Mouse (Mus musculus): ENCODE measurements around the gene Slc9a1. TPM values are rescaled to one million over a fixed set of nuclear protein-coding genes. Genes with fewer than 3 reads are reported as not detected.

Slc9a1 gene
- polyA plus RNA-seq, 1 experiment from 2014 or later, result 7.3 TPM

- peaks cover 66% of the 10 kb centered on the region for H3K4me1 ChIP-seq (replicated peaks)
- H3K27me3 ChIP-seq (replicated peaks), result no peaks in the 10 kb centered on the region
- 88% methylated on average over 5 of the region's 5 CpGs for WGBS
- no peak overlapping the region for H3K27ac ChIP-seq (ENCODE audit: poor library complexity, severe bottlenecking)
- no peaks in the 10 kb centered on the region for H3K36me3 ChIP-seq
- H3K4me3 ChIP-seq, result no peak overlapping the region
- H3K9me3 ChIP-seq (replicated peaks), result no peaks in the 10 kb centered on the region
- H3K9ac ChIP-seq, result no peak overlapping the region
- no peak overlapping the region for H3K4me2 ChIP-seq
- no peak for ATAC-seq (ENCODE audit: insufficient number of reproducible peaks, low FRiP score)
These were observed 34.8 kb downstream of the Slc9a1 start for GRCm38 (mm10) chr4:133404256-133404655.

DNA sequence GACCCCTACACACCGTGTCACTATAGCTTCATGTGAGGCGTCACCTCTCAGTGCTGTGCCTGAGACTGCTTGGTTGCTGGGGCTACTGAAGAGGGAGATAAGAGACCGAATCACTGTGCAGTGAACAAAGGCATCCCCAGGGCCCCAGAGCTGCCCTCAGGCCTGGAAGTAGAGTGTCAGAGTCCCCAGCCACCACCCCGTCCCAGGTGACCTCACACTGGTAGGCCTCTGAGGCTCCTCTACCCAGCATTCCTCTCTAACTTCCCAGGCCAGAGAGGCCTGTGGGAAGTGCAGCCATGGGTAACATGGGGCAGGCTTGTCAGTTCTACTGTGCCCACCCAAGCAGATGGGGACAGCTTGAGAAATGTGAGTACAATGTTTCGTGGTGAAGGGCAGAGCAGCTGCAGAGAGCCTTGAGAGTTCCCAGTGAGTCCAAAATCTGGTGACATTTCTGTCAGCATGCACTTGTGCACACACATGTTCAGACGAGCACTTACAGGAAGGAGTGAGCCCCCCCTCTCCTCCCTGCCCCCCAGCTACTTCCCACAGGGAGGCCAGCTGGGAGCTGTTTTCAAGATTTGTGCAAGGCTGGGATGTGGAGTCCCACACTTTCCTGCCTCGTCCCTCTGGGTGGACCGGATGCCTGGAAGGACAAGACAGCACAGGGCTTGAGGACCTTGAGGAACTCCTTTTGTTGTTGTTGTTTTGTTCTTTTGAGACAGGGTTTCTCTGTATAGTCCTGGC is 37.0 kb downstream of the Slc9a1 start:
- no peaks in the 10 kb centered on the region for H3K9me3 ChIP-seq (replicated peaks)
- no peaks in the 10 kb centered on the region for H3K36me3 ChIP-seq
- 37% methylated on average over 8 of the region's 8 CpGs for WGBS
- peak overlapping the region; percentile 70 for H3K27ac ChIP-seq (ENCODE audit: poor library complexity, severe bottlenecking)
- 0 out of 2 replicates have a peak overlapping the region, but pooled peaks have one; percentile 9 for H3K9ac ChIP-seq
- H3K27me3 ChIP-seq (replicated peaks), result no peaks in the 10 kb centered on the region
- no peak overlapping the region for H3K4me2 ChIP-seq
- ATAC-seq (ENCODE audit: insufficient number of reproducible peaks, low FRiP score), result peak; percentile 53
- H3K4me3 ChIP-seq, result no peak overlapping the region
- peaks cover 44% of the 10 kb centered on the region for H3K4me1 ChIP-seq (replicated peaks)

DNA sequence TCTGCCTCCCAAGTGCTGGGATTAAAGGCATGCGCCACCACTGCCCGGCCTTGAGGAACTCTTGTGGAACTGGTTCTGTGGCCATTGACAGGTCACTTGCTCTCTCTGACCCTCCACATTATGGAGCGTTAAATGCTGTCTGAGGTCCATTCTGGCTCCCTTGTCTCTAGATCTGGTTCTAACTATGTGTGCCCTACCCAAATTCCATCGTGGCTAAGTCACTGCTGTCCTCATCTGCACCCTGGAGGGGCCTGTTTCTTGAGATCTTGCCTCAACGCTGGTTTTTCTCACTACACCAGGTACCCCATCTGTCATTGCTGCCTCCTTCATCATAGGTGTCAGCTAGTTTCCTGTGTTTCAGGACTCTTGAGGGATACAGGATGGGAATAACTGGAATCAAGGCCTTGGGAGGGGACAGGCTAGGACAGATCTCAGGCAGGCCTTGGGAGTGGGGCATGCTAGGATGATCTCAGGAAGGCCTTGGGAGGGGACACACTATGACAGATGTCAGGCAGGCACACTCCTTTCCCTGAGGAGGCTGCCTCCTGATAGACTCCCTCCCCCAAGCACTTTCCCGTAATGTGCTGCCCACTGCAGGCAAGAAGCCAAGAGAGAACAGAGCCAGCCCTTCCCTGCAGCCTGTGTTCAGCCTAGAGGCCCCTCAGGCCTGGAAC is 37.7 kb downstream of the Slc9a1 start:
- H3K4me3 ChIP-seq, result no peak overlapping the region
- H3K9me3 ChIP-seq (replicated peaks), result no peaks in the 10 kb centered on the region
- peak overlapping the region; percentile 25 for H3K9ac ChIP-seq
- H3K27ac ChIP-seq (ENCODE audit: poor library complexity, severe bottlenecking), result peak overlapping the region; percentile 70
- no peaks in the 10 kb centered on the region for H3K27me3 ChIP-seq (replicated peaks)
- 0 out of 2 replicates have a peak overlapping the region, but pooled peaks have one; percentile 5 for H3K4me2 ChIP-seq
- H3K36me3 ChIP-seq, result peaks cover 7% of the 10 kb centered on the region
- 52% methylated on average over 6 of the region's 6 CpGs for WGBS
- peak; percentile 39; the same call in 1 of the 2 replicates for ATAC-seq (ENCODE audit: insufficient number of reproducible peaks, low FRiP score)
- peaks cover 37% of the 10 kb centered on the region for H3K4me1 ChIP-seq (replicated peaks)

DNA sequence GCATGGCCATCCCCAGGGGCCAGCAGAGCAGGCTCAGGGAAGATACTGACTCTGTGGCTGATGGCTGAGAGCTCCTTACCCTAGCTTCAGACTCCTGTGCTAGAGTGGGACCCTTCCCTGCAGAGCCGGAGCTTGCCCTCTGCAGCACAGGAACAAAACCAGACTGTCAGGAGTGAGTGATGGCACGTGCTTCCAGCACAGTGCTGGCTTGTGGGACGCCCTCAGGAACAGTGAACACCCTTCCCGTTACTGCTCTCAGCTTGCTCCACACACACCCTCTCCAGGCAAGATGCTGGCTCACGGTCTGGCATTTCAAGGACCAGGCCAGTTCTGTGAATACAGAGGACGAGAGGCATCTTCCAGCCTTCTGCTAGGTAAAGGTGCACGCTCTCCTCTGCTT is 38.5 kb downstream of the Slc9a1 start:
- 46% methylated on average over 7 of the region's 7 CpGs for WGBS
- H3K9ac ChIP-seq, result peak overlapping the region; percentile 25
- H3K4me3 ChIP-seq, result no peak overlapping the region

GRCm38 (mm10) chr4:133410994-133411393 is 41.5 kb downstream of the Slc9a1 start:
- no peak for ATAC-seq (ENCODE audit: insufficient number of reproducible peaks, low FRiP score)
- H3K27me3 ChIP-seq (replicated peaks), result no peaks in the 10 kb centered on the region
- no peak overlapping the region for H3K9ac ChIP-seq
- 86% methylated on average over 14 of the region's 14 CpGs for WGBS
- H3K4me1 ChIP-seq (replicated peaks), result peaks cover 32% of the 10 kb centered on the region
- no peaks in the 10 kb centered on the region for H3K9me3 ChIP-seq (replicated peaks)
- no peak overlapping the region for H3K27ac ChIP-seq (ENCODE audit: poor library complexity, severe bottlenecking)
- H3K4me3 ChIP-seq, result no peak overlapping the region
- peaks cover 26% of the 10 kb centered on the region for H3K36me3 ChIP-seq
- H3K4me2 ChIP-seq, result no peak overlapping the region

More for the DNA sequence above, 38.5 kb downstream of the Slc9a1 start:
- H3K36me3 ChIP-seq, result peaks cover 9% of the 10 kb centered on the region
- no peaks in the 10 kb centered on the region for H3K9me3 ChIP-seq (replicated peaks)
- H3K4me1 ChIP-seq (replicated peaks), result peaks cover 32% of the 10 kb centered on the region
- H3K27me3 ChIP-seq (replicated peaks), result no peaks in the 10 kb centered on the region
- peak overlapping the region; percentile 70 for H3K27ac ChIP-seq (ENCODE audit: poor library complexity, severe bottlenecking)
- no peak for ATAC-seq (ENCODE audit: insufficient number of reproducible peaks, low FRiP score)
- H3K4me2 ChIP-seq, result 0 out of 2 replicates have a peak overlapping the region, but pooled peaks have one; percentile 5

GRCm38 (mm10) chr4:133412096-133412495 is 42.6 kb downstream of the Slc9a1 start:
- no peak for ATAC-seq (ENCODE audit: insufficient number of reproducible peaks, low FRiP score)

GRCm38 (mm10) chr4:133412575-133413540 is 43.4 kb downstream of the Slc9a1 start:
- Histone ChIP-seq H3K9me3 (replicated peaks) (no peaks in the 10 kb centered on the region), H3K36me3 (peaks cover 39% of the 10 kb centered on the region)
- WGBS, result 67% methylated on average over 16 of the region's 16 CpGs

More at GRCm38 (mm10) chr4:133412096-133412495, 42.6 kb downstream of the Slc9a1 start:
- Histone ChIP-seq H3K4me2 (no peak overlapping the region), H3K27me3 (replicated peaks) (no peaks in the 10 kb centered on the region), H3K9ac (no peak overlapping the region), H3K4me3 (no peak overlapping the region), H3K4me1 (replicated peaks) (peaks cover 21% of the 10 kb centered on the region), H3K27ac (ENCODE audit: poor library complexity, severe bottlenecking) (no peak overlapping the region), H3K9me3 (replicated peaks) (no peaks in the 10 kb centered on the region), H3K36me3 (peaks cover 36% of the 10 kb centered on the region)
- 86% methylated on average over 14 of the region's 14 CpGs for WGBS

DNA sequence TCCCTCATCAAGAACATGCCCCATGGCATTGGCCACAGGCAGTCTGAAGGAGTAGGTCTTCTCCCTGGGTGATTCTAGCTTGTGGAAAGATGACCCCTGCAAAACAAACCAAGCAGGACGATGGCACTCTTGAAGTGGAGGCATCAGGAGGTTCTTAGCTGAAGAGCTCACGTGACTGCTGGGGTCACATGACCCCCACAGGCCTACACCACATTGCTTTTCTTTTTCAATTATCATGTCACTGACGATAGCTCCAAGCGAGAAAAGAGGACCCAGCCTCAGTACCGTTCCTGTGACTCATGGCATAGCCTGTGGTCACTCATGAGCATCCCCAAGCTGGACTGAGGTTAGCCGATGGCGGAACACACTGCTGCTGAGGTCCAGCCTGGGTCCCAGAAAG is 44.1 kb downstream of the Slc9a1 start:
- Histone ChIP-seq H3K27ac (ENCODE audit: poor library complexity, severe bottlenecking) (no peak overlapping the region), H3K4me1 (replicated peaks) (peaks cover 6% of the 10 kb centered on the region; the same call in 1 of the 2 replicates), H3K27me3 (replicated peaks) (no peaks in the 10 kb centered on the region), H3K4me3 (no peak overlapping the region), H3K36me3 (peaks cover 40% of the 10 kb centered on the region), H3K9me3 (replicated peaks) (no peaks in the 10 kb centered on the region), H3K9ac (no peak overlapping the region), H3K4me2 (no peak overlapping the region)
- 87% methylated on average over 7 of the region's 7 CpGs for WGBS
- no peak for ATAC-seq (ENCODE audit: insufficient number of reproducible peaks, low FRiP score)

More at GRCm38 (mm10) chr4:133412575-133413540, 43.4 kb downstream of the Slc9a1 start:
- Histone ChIP-seq H3K4me1 (replicated peaks) (peaks cover 13% of the 10 kb centered on the region), H3K4me3 (no peak overlapping the region), H3K9ac (no peak overlapping the region), H3K27ac (ENCODE audit: poor library complexity, severe bottlenecking) (no peak overlapping the region), H3K4me2 (no peak overlapping the region), H3K27me3 (replicated peaks) (no peaks in the 10 kb centered on the region)
- ATAC-seq (ENCODE audit: insufficient number of reproducible peaks, low FRiP score), result peak; percentile 48; the same call in 1 of the 2 replicates

- no peak overlapping the region for H3K4me2 ChIP-seq
- H3K27ac ChIP-seq (ENCODE audit: poor library complexity, severe bottlenecking), result no peak overlapping the region
- no peaks in the 10 kb centered on the region for H3K9me3 ChIP-seq (replicated peaks)
- WGBS, result 62% methylated on average over 4 of the region's 4 CpGs
- H3K4me3 ChIP-seq, result no peak overlapping the region
- H3K4me1 ChIP-seq (replicated peaks), result peaks cover 6% of the 10 kb centered on the region; the same call in 1 of the 2 replicates
- no peaks in the 10 kb centered on the region for H3K27me3 ChIP-seq (replicated peaks)
- H3K36me3 ChIP-seq, result peaks cover 45% of the 10 kb centered on the region
- no peak for ATAC-seq (ENCODE audit: insufficient number of reproducible peaks, low FRiP score)
- H3K9ac ChIP-seq, result no peak overlapping the region
These were observed 45.4 kb downstream of the Slc9a1 start for GRCm38 (mm10) chr4:133414920-133415319.

GRCm38 (mm10) chr4:133419312-133420004 is 50.0 kb downstream of the Slc9a1 start:
- Histone ChIP-seq H3K27ac (ENCODE audit: poor library complexity, severe bottlenecking) (no peak overlapping the region), H3K4me2 (no peak overlapping the region), H3K36me3 (peaks cover 61% of the 10 kb centered on the region), H3K9ac (no peak overlapping the region), H3K27me3 (replicated peaks) (no peaks in the 10 kb centered on the region), H3K4me1 (replicated peaks) (peaks cover 4% of the 10 kb centered on the region; the same call in 1 of the 2 replicates), H3K4me3 (no peak overlapping the region), H3K9me3 (replicated peaks) (no peaks in the 10 kb centered on the region)
- no peak for ATAC-seq (ENCODE audit: insufficient number of reproducible peaks, low FRiP score)
- 63% methylated on average over 14 of the region's 14 CpGs for WGBS

Data from heart, embryonic 12.5 days (tissue).